Mouse (Mus musculus) kidney, embryonic 14.5 days (tissue): ENCODE results near the gene Psen2. TPM values are rescaled to one million over a fixed set of nuclear protein-coding genes. Genes with fewer than 3 reads are reported as not detected.
A peak's percentile ranks its signal among the peaks of the same experiment; 100 is the strongest.

Source experiments
- ATAC-seq: fragments of 200-750 bp; cut with Nextera tagmentation; 2 replicates; pipeline ENCODE4 v1.8.0; 2017; ENCODE audit warnings: moderate number of reproducible peaks, mild to moderate bottlenecking, moderate TSS enrichment, moderate library complexity; ENCODE audit not compliant: low FRiP score, low TSS enrichment
- H3K27ac ChIP-seq: fragments of 300-500 bp; sonication (generic); 2 replicates; pipeline ENCODE4 v1.5.1; 2014; ENCODE audit warnings: low read depth, mild to moderate bottlenecking, low read length, moderate library complexity, mixed read lengths
- H3K27me3 ChIP-seq: fragments of 300-500 bp; sonication (generic); 2 replicates; pipeline ENCODE4 v1.6.1; 2014; ENCODE audit warnings: mild to moderate bottlenecking, low read length; ENCODE audit not compliant: control insufficient read depth, insufficient read depth
- H3K36me3 ChIP-seq: fragments of 300-500 bp; sonication (generic); 2 replicates; pipeline ENCODE4 v1.6.1; 2014; ENCODE audit warnings: low read length, mixed read lengths; ENCODE audit not compliant: control insufficient read depth, insufficient read depth
- H3K4me1 ChIP-seq: fragments of 300-500 bp; sonication (generic); 2 replicates; pipeline ENCODE4 v1.6.1; 2014; ENCODE audit warnings: low read length, mixed read lengths; ENCODE audit not compliant: control insufficient read depth, insufficient read depth
- H3K4me2 ChIP-seq: fragments of 300-500 bp; sonication (generic); replicated peaks from 2 replicates; pipeline ENCODE4 v1.6.1; 2014; ENCODE audit warnings: low read depth, mild to moderate bottlenecking, low read length
- H3K4me3 ChIP-seq: fragments of 300-500 bp; sonication (generic); 2 replicates; pipeline ENCODE4 v1.5.1; 2014; ENCODE audit warnings: mild to moderate bottlenecking, low read length
- H3K9ac ChIP-seq: fragments of 300-500 bp; sonication (generic); 2 replicates; pipeline ENCODE4 v1.6.1; 2014; ENCODE audit warnings: low read depth, mild to moderate bottlenecking, low read length, moderate library complexity
- H3K9me3 ChIP-seq: fragments of 300-500 bp; sonication (generic); 2 replicates; pipeline ENCODE4 v1.6.1; 2016; ENCODE audit warnings: low read length; ENCODE audit not compliant: control insufficient read depth
- WGBS: fragments of 180-500 bp; shearing (Covaris S2); extraction: QIAGEN DNeasy Blood & Tissue Kit; methylation state at CpG from one replicate; pipeline ENCODE4 v1.1.7; 2014; 5-methylcytosine and 5-hydroxymethylcytosine counted together
- polyA plus RNA-seq: library from polyadenylated mRNA; unstranded; fragments of >200 nt; fragmentation: Nextera tagmentation; extraction: Ambion mirVana; gene quantifications from 2 replicates; pipeline ENCODE4 v1.2.1, GENCODE M21; 2014

The Psen2 gene
- polyA plus RNA-seq, 1 experiment from 2014 or later: 15.4 TPM

- WGBS: 87% methylated on average over 7 of the region's 7 CpGs
- no peaks in the 10 kb centered on the region for H3K36me3 ChIP-seq
- ATAC-seq: no peak
- no peak overlapping the region for H3K4me3 ChIP-seq
- no peaks in the 10 kb centered on the region for H3K9me3 ChIP-seq
- no peaks in the 10 kb centered on the region for H3K27me3 ChIP-seq
- H3K27ac ChIP-seq: no peak overlapping the region
- no peak overlapping the region for H3K9ac ChIP-seq
- no peak overlapping the region for H3K4me2 ChIP-seq
- H3K4me1 ChIP-seq: peaks cover 10% of the 10 kb centered on the region; the same call in 1 of the 2 replicates
Observed at GRCm38 (mm10) chr1:180247901-180248300, 15.3 kb downstream of the Psen2 start.

GRCm38 (mm10) chr1:180245741-180246507 lies 17.3 kb downstream of the Psen2 start:
- 76% methylated on average over 13 of the region's 13 CpGs for WGBS
- no peak for ATAC-seq
- Histone ChIP-seq H3K9ac (no peak overlapping the region), H3K9me3 (no peaks in the 10 kb centered on the region), H3K27ac (no peak overlapping the region), H3K4me1 (peaks cover 10% of the 10 kb centered on the region; the same call in 1 of the 2 replicates), H3K4me3 (no peak overlapping the region), H3K36me3 (no peaks in the 10 kb centered on the region), H3K4me2 (no peak overlapping the region), H3K27me3 (no peaks in the 10 kb centered on the region)

GRCm38 (mm10) chr1:180231729-180232128 lies 31.5 kb downstream of the Psen2 start:
- no peak for ATAC-seq
- WGBS: 66% methylated on average over 3 of the region's 3 CpGs
- no peak overlapping the region for H3K4me3 ChIP-seq
- no peak overlapping the region for H3K4me2 ChIP-seq
- peaks cover 7% of the 10 kb centered on the region; the same call in 1 of the 2 replicates for H3K4me1 ChIP-seq
- H3K36me3 ChIP-seq: no peaks in the 10 kb centered on the region
- H3K9me3 ChIP-seq: no peaks in the 10 kb centered on the region
- H3K27me3 ChIP-seq: no peaks in the 10 kb centered on the region
- no peak overlapping the region for H3K27ac ChIP-seq
- no peak overlapping the region for H3K9ac ChIP-seq

- H3K4me3 ChIP-seq: no peak overlapping the region
- H3K9ac ChIP-seq: no peak overlapping the region
- no peaks in the 10 kb centered on the region for H3K27me3 ChIP-seq
- no peaks in the 10 kb centered on the region for H3K9me3 ChIP-seq
- peaks cover 12% of the 10 kb centered on the region for H3K4me1 ChIP-seq
- H3K27ac ChIP-seq: no peak overlapping the region
- no peaks in the 10 kb centered on the region for H3K36me3 ChIP-seq
- ATAC-seq: no peak
- WGBS: 45% methylated on average over 2 of the region's 2 CpGs
- H3K4me2 ChIP-seq: no peak overlapping the region
Observed at GRCm38 (mm10) chr1:180230580-180230979, 32.7 kb downstream of the Psen2 start.

- Histone ChIP-seq H3K9me3 (no peaks in the 10 kb centered on the region), H3K4me1 (peaks cover 17% of the 10 kb centered on the region), H3K36me3 (no peaks in the 10 kb centered on the region), H3K4me2 (no peak overlapping the region), H3K9ac (no peak overlapping the region), H3K27ac (no peak overlapping the region), H3K27me3 (no peaks in the 10 kb centered on the region), H3K4me3 (no peak overlapping the region)
- no peak for ATAC-seq
- WGBS: 82% methylated on average over 7 of the region's 7 CpGs
Observed at GRCm38 (mm10) chr1:180229906-180230305, 33.3 kb downstream of the Psen2 start.

- no peaks in the 10 kb centered on the region for H3K36me3 ChIP-seq
- H3K4me3 ChIP-seq: no peak overlapping the region
- H3K4me2 ChIP-seq: no peak overlapping the region
- 80% methylated on average over 12 of the region's 12 CpGs for WGBS
- ATAC-seq: no peak
- no peak overlapping the region for H3K27ac ChIP-seq
- H3K27me3 ChIP-seq: no peaks in the 10 kb centered on the region
- H3K9ac ChIP-seq: no peak overlapping the region
- no peaks in the 10 kb centered on the region for H3K9me3 ChIP-seq
- peaks cover 17% of the 10 kb centered on the region for H3K4me1 ChIP-seq
Observed at GRCm38 (mm10) chr1:180228854-180229253, 34.4 kb downstream of the Psen2 start.

GRCm38 (mm10) chr1:180226766-180227165 lies 36.5 kb downstream of the Psen2 start:
- WGBS: 79% methylated on average over 3 of the region's 3 CpGs
- H3K27ac ChIP-seq: no peak overlapping the region

GRCm38 (mm10) chr1:180226221-180226713 lies 37.0 kb downstream of the Psen2 start:
- Histone ChIP-seq H3K4me2 (peak overlapping the region; percentile 70), H3K27ac (peak overlapping the region; percentile 32; the same call in 1 of the 2 replicates), H3K9ac (peak overlapping the region; percentile 42; the same call in 1 of the 2 replicates), H3K36me3 (no peaks in the 10 kb centered on the region), H3K4me3 (peak overlapping the region; percentile 47), H3K4me1 (peaks cover 10% of the 10 kb centered on the region; the same call in 1 of the 2 replicates), H3K27me3 (no peaks in the 10 kb centered on the region), H3K9me3 (no peaks in the 10 kb centered on the region)
- 7% methylated on average over 12 of the region's 12 CpGs for WGBS
- ATAC-seq: peak; percentile 74

More at GRCm38 (mm10) chr1:180226766-180227165, 36.5 kb downstream of the Psen2 start:
- Histone ChIP-seq H3K9me3 (no peaks in the 10 kb centered on the region), H3K4me3 (no peak overlapping the region), H3K36me3 (no peaks in the 10 kb centered on the region), H3K27me3 (no peaks in the 10 kb centered on the region), H3K9ac (no peak overlapping the region), H3K4me1 (peaks cover 13% of the 10 kb centered on the region), H3K4me2 (no peak overlapping the region)
- ATAC-seq: peak; percentile 20
